Mouse (Mus musculus): Measurements from ENCODE around the gene Dgkz.
A peak's percentile ranks its signal among the peaks of the same experiment; 100 is the strongest.

GRCm38 (mm10) chr2:91929936-91930335 is 45.7 kb downstream of the Dgkz start:
- TF ChIP-seq POLR2A (IDR thresholded peaks at IDR 0.05; ENCODE audit: low read depth, low read length) (no peak), CTCF (IDR thresholded peaks at IDR 0.05; ENCODE audit: borderline replicate concordance, insufficient read depth, low read length) (peak; percentile 58; the same call in 1 of the 2 replicates)

Data from embryonic fibroblast, embryonic 13.5 days (primary cell).